Mouse (Mus musculus) thymus, postnatal 10 days (tissue): ENCODE data around the gene Mindy1.

ENCODE experiments used
- DNase-seq, 2 experiments: peaks; one replicate each; pipeline ENCODE4 v3.0.0; 2021; ENCODE audit warnings: low spot score in 2 of 2

The Mindy1 gene

DNA sequence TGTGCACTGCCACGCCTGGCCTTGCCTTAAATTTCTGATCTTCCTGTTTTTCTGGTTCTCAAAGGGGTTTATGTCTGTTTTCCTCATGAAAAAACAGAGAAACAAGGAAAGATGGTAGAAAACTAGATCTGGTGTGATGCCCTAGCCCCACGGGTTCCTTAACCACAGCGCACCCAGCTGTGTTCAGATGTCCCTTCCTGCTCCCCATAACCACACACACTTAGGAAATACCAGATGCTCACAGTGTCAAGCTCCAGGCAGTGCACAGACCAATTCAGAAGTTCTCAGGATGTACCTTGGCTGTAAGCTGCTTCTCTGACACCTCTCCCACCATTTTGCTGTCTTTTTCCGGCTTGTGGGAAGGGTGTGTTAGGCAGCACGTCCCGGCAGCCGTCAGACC, 13.2 kb downstream of the Mindy1 start:
- DNase-seq, result no peak

DNA sequence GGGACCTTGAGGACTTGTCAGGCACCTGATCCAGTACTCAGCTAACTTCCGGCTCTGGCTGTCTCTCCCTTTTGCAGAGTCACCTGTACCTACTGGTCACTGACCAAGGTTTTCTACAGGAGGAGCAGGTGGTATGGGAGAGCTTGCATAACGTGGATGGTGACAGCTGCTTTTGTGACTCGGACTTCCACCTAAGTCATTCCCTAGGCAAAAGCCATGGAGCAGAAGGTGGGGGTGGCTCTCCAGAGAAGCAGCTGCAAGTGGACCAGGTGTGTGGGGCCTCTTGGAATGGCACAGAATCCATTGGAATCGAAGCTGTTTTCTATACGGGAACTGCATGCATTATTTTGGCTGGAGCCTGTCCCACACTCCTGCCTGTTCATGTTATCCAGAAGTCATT, 13.6 kb downstream of the Mindy1 start:
- DNase-seq, result no peak

DNA sequence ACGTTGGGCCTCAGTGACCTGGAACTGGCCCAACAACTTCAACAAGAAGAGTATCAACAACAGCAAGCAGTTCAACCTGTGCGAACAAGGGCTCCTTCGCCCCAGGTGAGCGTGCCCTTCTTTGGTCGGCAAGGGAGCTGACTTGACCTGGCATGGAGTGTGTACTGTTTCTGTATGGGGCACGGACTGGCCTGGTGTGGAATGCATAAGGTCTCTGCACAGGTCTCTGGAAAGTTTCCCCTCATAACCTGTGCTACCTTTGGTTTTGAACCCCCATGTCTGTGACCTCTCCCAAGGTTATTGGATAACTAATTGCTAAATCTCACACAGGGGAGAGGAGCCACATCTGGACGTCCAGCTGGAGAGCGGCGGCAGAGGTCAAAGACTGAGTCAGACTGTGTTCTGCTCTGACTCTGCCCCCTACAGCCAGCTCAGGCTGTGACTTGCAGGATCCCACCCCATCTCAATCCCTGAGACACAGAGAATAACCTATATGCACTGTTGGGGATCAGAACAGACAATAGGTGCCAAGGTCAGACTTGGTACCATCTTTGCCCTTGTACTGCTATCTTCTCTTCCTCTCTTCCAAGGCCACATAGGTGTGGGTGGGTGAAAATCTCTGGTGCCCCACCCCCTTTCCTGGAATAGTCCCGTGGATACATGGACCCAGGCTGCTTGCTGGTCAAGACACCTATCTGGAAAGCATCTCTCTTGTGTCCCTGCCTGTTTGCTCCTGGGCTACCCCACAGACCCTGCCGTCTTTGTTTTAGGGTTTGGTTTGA, 14.4 kb downstream of the Mindy1 start:
- no peak for DNase-seq

DNA sequence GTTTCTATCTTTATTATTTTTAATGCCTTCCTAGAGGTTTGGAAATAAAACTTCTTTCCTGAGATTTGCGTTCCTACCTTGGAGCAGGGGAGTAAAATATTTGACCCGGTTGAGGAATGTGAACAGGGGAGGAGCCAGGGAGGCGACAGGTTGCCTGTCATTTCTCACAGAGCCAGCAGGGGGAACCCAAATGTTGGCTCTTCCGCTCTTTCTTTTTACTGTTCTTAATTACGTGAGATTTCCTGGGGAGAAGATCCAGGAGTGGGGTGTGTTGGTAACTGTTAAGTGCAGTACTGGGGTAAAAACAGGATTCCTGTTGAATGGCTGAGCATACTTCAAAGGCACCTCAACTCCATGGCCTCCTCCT, 14.9 kb downstream of the Mindy1 start:
- DNase-seq, result peak in 1 of 2 experiments; percentile 55

DNA sequence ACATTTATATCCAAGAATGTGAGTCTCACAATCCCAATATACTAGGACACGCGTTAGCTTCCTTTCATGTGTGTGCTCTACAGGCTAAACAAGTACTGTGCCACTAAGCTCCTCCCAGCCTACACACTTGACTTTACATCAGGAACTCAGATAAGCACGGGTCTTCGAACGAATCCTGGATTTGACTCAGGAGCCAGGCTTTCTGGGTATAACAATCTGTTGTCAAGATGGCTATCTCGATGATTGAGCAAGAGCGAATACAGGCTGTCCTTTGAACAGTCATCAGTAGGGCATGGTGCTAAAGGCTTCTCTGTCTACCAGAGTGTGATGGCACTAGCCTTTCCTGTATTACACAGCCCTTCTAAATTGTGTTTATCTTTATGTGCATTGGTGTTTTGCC, 16.9 kb downstream of the Mindy1 start:
- DNase-seq, result no peak

DNA sequence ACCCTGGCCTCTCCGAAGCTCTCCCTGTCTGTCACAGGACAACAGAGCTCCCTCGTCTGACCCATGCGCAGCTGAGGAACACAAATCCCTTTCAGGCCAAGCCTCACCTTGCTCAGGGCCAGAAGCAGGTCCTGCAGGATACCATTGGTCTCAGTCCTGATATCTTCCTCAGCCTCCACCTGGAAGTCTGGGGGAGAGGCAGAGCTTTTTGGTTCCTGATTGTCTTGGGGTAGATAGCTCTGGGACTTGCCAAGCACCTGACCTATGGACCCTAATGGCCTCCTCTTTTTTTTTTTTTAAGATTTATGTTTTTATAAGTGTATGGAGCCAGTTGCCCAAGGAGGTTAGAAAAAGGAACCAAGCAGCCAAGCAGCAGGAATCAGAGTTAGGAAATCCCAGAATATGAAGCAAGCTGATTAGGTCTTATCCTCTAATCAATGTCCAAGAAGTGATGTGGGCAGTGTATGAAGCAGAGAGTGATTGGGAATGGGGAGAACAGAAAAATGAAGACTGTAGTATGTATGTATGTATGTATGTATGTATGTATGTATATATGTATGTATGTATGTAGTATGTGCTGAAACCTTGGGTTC, 20.2 kb downstream of the Mindy1 start:
- DNase-seq, result no peak

DNA sequence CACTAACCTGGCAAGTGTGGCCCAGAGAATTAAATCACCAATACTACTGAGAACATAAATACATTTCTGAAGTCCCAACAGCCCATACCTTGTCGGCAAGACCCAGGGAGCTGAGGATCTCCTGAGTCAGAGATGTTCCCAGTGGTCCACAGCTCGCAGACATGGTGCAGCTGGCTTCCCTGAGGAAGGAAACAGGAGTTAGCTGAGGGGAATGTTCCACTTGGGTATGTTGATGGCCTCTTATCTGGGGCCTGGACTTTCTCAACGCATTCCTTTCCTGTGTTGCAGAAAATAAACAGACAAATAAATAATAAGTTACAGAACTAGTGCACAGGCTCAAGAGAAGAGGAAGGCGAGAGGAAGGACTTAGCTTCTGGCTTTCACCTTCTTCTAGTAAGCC, 25.1 kb downstream of the Mindy1 start:
- no peak for DNase-seq

DNA sequence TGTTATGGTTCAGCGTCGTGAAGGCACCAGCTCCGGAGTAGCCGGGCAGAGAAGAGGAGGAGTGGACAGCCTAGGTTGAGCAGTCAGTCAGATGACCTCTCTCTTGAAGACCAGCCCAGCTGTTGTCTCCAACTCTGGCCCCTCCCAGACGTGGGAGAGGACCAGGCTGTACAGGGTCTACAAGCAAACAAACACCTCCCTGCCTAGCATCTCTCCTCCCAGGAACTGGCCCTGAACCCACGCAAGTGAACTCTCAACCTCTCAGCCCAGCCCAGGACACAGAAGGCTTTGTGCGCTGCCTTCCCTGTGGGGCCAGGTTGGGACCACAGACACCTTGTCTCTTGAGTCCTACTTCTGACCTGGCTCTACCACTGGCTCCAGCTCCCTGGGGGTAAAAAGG, 26.0 kb downstream of the Mindy1 start, which contains the start of gene Anxa9:
Gene Anxa9, minus strand, starts transcription at position 77 of the 400 bp plus-strand sequence.
- no peak for DNase-seq

DNA sequence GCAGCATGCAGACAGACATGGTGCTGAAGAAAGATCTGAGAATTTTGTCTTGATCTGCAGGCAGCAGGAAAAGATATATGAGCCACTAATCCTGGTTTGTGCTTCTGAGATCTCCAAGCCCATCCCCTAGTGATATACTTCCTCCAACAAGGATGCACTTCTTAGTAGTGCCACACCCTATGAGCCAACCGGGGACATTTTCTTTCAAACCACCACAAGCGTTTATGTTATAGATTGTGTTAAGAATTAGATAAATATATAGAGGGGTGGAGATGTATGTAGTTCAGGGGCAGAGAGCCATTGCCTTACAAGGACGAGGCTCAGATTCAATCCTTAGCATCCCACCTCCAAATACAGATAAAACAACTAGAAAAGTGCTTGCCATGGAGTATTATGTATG, 29.4 kb downstream of the Mindy1 start:
- no peak for DNase-seq

DNA sequence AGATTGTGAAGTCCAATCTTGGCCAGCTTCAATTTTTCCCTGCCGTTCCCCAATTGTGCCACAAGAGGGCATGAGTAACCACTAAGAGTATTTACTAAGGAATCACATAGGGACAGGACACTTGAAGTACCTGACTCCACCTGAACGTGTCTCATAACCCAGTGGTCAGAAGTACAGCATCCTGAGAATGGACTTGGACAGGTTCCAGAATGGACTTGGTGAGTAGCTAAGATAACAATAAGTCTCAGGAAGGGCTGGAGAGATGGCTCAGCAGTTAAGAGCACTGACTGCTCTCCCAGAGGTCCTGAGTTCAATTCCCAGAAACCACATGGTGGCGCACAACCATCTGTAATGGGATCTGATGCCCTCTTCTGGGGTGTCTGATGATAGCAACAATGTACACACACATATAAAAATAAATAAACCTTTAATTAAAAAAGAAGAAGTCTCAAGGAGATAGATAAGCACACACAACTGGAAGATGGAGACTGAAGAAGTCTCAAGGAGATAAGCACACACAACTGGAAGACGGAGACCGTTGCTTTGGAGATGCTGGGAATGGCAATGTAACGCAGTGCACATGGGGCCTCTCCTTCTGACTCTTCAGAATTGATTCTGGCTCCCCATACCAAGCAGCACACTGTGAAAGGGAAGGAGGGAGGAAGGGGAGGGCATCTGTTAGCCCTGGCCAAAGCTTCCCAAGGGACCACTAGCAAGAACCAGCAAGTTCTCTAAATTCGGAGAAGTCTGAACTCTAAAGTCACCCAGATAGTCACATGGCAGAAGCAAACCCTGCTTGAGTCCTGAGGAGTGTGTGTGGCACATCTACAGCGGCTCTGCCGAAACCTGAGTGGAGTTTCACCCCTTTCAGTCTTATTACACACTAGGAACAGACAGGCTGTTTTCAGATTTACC, 30.1 kb downstream of the Mindy1 start:
- peak in 1 of 2 experiments; percentile 35 for DNase-seq

DNA sequence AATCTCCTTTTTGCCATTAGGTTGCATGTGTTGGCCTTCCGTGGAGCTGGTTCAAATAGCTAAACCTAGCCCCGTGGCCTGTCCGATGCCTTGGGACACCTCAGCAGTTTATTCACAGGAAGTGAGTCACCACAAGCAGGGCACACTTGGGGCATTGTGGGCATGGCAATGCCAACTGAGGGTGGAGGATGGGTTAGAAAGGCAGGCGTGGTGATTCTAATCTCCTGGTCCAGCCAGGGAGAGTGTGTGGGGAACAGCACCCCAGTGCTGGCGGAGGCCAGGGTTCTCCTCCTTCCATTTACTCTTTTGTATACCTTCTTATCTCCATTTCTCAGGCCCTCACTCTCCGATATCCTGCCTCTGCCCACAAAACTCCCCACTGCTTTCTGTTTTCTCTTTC, 31.5 kb downstream of the Mindy1 start:
- no peak for DNase-seq

DNA sequence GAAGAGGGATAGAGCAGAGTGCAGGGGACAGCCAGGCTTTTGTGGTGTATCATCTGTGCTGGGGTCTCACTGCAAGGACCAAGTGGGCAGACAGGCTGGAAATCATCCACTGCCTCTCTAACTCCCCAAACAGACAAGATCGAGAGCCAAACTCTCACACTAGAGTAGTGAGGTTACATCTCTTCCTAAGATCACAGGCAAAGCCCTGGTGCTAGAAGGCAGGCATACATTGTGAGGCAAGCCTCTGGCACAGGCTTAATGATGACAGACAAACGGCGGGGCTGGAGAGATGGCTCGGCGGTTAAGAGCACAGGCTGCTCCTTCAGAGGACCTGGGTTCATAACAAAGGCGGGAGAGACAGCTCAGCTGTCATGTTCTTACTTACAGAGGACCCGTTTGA, 32.3 kb downstream of the Mindy1 start:
- no peak for DNase-seq

DNA sequence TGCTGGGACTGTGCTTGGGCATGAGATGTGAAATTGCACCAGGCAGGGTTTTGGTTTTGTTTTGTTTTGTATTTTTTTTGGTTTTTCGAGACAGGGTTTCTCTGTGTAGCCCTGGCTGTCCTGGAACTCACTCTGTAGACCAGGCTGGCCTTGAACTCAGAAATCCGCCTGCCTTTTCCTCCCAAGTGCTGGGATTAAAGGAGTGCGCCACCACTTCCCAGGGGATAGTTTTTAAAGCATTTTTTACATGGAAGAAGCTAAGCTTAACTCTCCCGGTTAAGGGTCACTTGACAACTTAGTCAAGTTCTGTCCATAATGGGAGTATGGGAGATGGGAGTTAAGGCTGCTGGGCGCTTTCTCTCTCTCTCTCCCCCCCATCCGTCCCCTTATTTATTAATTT, 32.9 kb downstream of the Mindy1 start:
- DNase-seq, result no peak

DNA sequence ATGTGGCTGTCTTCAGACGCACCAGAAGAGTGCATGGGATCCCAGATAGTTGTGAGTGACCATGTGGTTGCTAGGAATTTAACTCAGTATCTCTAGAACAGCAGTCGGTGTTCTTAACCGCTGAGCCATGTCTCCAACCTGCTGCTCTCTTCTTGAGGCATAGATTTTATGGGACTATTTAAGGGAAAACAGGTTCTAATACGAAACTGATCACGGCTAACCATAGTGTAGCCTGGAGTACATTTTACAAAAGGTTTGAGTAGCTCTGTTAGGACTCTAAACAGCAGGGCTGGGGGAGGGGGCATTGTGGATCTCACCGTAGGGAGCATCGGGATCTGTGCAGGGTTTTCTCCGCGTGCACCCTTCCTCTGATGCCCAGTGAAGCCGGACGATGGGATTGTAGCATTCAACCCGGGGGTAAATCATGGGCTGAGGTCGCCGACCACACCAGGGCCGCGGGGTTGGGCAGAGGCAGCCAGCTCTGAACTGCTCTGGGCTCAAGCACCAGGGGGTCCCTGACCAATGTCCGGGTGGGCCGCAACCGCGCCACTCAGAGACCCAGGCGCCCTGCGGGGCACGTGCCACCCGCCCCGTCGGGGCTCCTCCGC, 33.4 kb downstream of the Mindy1 start, which contains the start of gene Cers2:
Gene Cers2, plus strand, starts transcription at position 306 of the 608 bp plus-strand sequence.
- DNase-seq, result no peak

DNA sequence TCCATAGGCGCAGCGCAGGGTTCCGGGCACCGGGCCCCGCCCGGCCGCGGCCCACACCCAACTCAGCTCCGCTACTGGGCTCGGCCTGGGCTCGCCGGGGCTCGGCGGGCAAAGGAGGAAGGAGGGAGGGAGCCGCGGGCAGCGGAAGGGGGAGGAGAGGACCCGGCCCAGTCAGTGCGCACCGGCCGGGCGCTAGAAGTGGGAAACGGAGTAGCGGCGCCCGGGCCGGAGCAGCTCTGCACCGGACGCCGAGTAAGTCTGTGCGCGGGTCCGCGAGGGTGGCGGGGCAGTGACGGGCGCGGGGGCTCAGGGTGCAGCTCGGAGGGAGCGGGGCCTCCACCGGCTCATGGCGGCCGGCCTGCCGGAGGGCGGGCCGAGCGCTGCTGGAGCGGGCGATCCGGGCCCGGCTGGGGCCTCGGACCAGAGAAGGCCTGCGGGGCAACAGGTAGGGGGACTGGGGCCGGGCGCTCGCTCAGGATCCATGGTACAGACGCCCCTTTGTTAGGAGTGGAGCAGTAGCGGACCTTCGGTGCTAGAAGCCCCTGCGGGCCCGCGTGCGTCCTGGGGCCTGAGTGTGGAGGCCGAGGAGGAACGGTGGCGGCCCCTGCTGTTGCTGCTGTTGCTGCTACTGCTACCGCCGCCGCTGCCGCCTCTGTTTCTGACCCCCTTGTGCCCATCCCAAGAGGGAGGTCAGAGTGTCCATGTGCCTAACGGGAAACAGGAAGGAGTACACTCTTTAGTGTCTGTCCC, 34.1 kb downstream of the Mindy1 start:
- peak; percentile 86 to 88 for DNase-seq

DNA sequence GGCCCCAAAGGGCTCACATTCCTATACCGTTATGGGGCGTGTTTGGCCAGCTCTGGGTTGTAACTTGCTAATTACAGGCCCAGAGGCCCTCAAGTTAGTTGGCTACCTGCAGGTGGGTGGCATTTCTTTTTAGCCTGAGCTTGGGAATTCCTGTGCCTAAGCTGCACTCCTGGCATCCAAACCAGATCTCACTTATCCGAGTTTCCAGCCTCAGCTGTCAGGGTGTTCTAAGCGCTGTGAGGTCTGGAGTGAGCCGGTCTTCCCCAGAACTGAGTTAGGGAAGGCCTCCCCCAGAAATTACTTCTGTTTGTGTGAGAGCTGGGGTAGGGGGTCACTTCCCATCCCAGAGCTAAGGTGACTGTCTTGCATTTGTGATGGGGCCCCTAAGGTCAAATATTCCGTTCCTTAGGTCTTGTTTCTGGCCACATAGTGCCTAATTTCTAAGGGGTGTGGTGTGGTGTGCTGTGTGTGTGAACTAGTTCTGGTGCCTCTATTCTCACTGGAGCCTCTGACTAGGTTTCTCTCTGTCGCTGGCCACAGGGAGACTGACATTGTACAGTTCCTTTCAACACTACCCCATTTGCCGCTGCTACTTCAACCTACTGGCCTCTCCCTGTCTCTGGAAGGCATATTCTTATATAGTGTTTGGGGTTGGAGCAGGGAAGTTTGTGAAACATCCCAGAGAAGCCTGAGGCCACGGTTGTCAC, 34.9 kb downstream of the Mindy1 start:
- DNase-seq, result no peak

DNA sequence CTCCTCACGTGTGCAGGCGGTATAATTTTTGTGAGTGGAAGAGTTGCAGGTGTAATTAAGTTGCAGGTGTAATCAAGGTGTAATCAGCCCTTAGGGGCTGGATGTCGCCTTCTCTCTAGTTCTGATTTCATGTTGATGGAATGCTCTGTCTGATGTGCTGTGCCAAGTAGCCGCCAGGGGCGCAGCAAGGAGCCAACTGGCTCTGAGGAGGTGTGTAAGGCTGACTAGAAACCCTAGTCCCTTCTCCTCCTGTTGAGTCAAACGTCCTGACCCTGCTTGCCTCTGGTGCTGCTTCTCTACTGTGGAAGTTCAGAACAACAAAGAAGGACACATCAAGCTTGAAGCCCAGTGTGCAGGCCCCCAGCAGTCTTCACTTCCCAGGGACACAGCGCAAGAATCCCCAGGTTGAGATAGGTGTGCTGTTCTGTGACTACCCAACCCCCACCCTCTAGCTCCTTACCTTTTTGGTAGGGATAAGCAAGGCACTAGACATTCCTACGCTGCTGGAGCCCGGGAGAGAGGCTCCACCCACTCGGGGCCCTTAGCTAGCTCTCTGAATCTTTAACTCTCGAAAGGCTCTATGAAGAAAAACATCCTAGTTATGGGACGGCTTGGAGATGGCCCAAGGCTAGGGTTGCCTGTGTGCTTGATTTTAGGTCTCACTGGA, 36.4 kb downstream of the Mindy1 start:
- DNase-seq, result peak; percentile 31 to 63

DNA sequence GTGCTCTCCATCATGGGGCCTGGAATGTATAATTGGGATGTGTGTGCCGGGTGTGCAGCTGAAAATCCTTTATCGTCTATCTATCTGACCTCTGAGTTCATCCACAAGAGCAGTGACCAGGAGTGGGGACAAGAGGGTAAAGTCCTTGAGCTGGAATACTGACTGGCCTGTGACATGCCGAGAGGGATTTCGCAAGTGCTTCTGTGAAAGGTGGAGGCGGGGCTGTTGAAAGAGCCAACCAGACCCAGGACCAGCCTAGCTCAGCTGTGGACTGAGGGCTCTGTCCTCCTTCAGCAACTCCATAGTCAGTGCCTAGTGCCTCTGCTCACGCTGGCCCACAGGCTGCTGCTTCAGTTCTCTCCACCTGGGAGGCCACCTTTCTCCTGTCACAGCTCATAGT, 37.4 kb downstream of the Mindy1 start:
- no peak for DNase-seq

DNA sequence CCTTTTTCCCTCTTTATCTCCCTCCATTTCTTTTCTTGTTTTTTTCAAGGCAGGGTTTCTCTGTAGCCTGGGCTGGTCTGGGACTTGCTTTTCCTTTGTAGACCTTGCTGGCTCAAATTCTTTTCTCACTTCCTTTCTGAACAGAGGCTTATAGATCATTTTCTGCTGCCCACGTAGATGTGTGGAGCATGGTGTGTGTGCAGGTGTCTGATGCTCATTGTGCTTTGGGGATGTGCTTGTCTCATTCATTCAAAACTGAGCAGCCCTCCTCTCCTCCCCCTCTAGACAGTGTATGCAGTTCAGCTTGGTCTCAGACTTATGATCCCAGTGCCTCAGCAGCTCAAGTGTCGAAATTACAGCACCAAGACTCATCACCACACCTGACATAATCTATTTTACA, 38.0 kb downstream of the Mindy1 start:
- no peak for DNase-seq
